Mouse (Mus musculus) kidney, adult 18-20 months (tissue): ENCODE data around the gene Ipo9.

Experiments
- DNase-seq: peaks from one replicate; pipeline ENCODE4 v3.0.0; 2021

Gene Ipo9

GRCm38 (mm10) chr1:135366380-135366779 is 63.9 kb downstream of the Ipo9 start:
- no peak for DNase-seq

DNA sequence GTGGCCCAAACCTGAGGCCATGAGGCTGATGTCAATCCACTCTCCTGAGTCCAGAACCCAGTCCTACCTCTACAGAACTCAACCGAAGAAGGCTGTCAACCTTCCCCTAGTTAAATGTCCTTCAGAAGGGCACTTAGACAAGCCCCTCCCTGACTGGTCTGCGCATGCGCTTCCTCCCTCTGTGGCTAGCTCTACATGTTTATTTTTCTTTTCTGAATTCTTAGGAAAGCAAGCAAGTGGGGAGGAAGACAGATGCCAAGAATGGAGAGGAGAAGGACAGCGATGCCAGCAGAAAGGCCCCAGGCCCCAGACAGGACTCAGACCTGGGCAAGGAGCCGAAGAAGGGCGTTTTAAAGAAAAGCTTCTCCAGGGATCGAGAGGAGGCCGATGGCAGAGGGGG is 66.9 kb downstream of the Ipo9 start:
- no peak for DNase-seq

DNA sequence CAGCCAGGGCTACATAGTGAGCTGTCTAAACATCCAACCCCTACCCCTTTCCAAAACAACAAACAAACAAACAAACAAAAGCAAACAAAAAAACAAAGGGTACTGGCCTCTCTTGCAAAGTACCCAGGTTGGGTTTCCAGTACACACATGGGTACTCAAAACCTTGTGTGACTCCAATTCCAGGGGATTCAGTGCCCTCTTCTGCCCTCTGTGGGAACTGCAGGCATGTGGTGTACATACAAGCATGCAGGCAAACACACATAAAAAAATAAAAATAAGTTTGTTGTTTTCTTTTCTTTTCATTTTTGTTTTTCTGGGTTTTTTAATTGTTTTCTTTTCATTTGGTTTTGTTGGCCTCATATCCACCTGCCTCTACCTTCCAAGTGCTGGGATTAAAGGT is 68.2 kb downstream of the Ipo9 start:
- no peak for DNase-seq

GRCm38 (mm10) chr1:135361491-135361890 is 68.8 kb downstream of the Ipo9 start:
- DNase-seq, result no peak

- DNase-seq, result no peak
Observed at GRCm38 (mm10) chr1:135359071-135359470, 71.2 kb downstream of the Ipo9 start.

- peak; percentile 24 for DNase-seq
Observed at GRCm38 (mm10) chr1:135351953-135352352, 78.3 kb downstream of the Ipo9 start.

DNA sequence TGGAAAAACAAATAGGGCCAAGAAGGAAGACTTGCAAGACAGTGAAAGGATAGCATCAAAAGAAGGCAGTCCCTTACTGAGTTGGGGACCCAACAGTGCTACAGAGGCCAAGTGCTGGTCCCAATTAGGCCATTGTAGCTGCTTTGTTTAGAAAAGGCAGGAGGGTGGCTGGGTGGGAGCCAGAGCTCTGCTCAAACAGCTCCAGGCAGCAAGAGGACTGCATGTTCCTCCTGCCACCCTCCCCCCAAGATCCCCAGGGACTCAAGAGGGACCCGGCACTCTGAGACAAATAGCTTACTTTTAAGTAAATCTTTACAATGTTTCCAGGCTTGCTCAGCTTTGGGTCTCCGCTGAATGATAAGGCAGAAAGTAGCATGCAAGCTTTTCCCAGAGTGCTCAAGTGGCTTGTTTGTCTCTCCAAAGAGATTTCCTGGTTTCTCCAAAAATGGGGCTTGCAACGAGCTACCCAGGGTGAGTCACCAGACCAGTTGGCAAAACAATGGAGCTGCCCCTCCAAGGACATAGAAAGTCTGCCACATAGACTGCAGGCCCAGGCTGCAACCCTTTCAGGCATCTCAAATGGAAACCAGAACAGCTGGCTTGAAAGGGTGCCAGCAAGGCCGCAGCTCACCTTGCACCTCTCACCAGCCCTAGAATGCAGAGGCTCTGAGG is 82.7 kb downstream of the Ipo9 start:
- DNase-seq, result peak; percentile 26

DNA sequence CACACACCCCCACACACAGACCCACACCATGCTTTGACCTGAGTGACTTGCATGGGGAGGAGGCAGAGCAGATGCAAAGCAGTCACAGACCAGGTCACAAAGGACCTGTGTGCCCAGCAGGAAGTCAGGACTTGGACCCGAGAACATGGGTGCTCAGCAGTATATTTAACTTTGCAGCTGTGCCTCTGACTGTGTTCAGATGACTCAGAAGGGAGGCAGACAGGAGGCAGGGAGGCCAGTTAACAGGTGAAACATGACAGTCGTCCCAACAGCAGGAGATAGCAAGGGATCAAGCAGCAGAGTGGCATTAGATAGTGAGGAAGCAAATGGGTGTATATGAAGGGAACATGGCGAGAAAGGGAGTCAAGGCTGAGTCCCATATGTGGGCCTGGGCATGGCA is 83.4 kb downstream of the Ipo9 start:
- DNase-seq, result no peak

- DNase-seq, result no peak
Observed at GRCm38 (mm10) chr1:135344026-135344425, 86.3 kb downstream of the Ipo9 start.

GRCm38 (mm10) chr1:135341947-135342346 is 88.4 kb downstream of the Ipo9 start:
- DNase-seq, result no peak
